Mouse (Mus musculus): Measurements from ENCODE around the gene Frk.

- TF ChIP-seq CTCF (IDR thresholded peaks at IDR 0.05; ENCODE audit: control insufficient read depth, insufficient read depth, low read length) = no peak
- TF ChIP-seq POLR2A (IDR thresholded peaks at IDR 0.05; ENCODE audit: borderline replicate concordance, control insufficient read depth, low read depth, low read length) = no peak
Observed at GRCm38 (mm10) chr10:34509256-34509655, 26.1 kb downstream of the Frk start.

Data from bone marrow, adult 2 months (tissue).